Mouse (Mus musculus) liver, adult 2 months (tissue): ENCODE data around the gene Grik2.

Experiments used
- CTCF ChIP-seq: fragments of 200-500 bp; IDR thresholded peaks from 2 replicates; pipeline ENCODE4 v1.5.1; 2011; ENCODE audit warnings: low read depth, low read length, control low read depth
- POLR2A ChIP-seq: fragments of 200-500 bp; IDR thresholded peaks from 2 replicates; pipeline ENCODE4 v1.6.1; 2011; ENCODE audit warnings: low read length, control low read depth; ENCODE audit not compliant: insufficient read depth; ENCODE audit errors: extremely low read depth

GRCm38 (mm10) chr10:49437057-49437456 lies 351.5 kb downstream of the Grik2 start:
- TF ChIP-seq CTCF (no peak), POLR2A (no peak)
